Mouse (Mus musculus) G1E (cell line): ENCODE data around the gene Alkbh1.

ENCODE experiments used
- CTCF ChIP-seq: IDR thresholded peaks from 2 replicates; pipeline ENCODE4 v1.5.1; 2012; ENCODE audit warnings: low read depth, low read length, inconsistent platforms, mixed read lengths
- GATA1 ChIP-seq: IDR thresholded peaks from 2 replicates; pipeline ENCODE4 v1.6.1; 2012; ENCODE audit warnings: borderline replicate concordance, low read length, inconsistent platforms, mixed read lengths
- TAL1 ChIP-seq: conservative IDR thresholded peaks from 2 replicates; pipeline ENCODE4 v1.6.1; 2012; ENCODE audit warnings: low read depth, low read length, inconsistent platforms, mixed read lengths

GRCm38 (mm10) chr12:87443115-87443699, 610 bp downstream of the Alkbh1 start:
- no peak for TF ChIP-seq CTCF
- no peak for TF ChIP-seq GATA1
- TF ChIP-seq TAL1, result no peak
